Mouse (Mus musculus) heart, postnatal 4 days (tissue): ENCODE measurements around the gene Clec2e. TPM values are rescaled to one million over a fixed set of nuclear protein-coding genes. Genes with fewer than 3 reads are reported as not detected.
"Not testable (repeated sequence)": the region's sequence is repeated elsewhere in the genome, so short reads cannot be mapped to it uniquely, and the experiment has no call there.

ENCODE experiments used
- DNase-seq: peaks from one replicate; pipeline ENCODE4 v3.0.0; 2021
- total RNA-seq, 2 experiments: library from RNA; stranded (reverse); gene quantifications; 2 replicates each; pipeline ENCODE4 v1.2.3; 2021

Clec2e gene
- not detected for total RNA-seq

DNA sequence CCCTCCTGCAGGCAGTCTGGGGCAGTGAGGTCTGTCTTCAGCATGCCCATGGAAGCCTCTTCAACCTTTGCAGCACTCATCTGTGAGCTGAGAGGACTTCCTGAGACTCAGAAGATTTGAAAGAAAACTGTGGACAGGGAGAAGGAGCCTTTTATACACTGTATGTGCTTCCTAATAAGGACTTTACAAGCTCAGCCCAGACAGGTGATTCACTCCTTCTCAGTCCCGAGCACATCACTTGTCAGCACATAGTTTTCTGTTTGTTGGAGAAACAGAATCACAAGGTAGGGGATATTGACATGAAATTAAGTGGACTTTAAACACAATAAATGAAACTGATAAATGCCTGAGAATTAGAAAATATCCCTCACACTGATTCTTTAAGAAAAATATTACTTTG, at the start of gene Clec2e:
Gene Clec2e, minus strand, starts transcription at position 120 of the 400 bp plus-strand sequence.
- DNase-seq: not testable (repeated sequence)

DNA sequence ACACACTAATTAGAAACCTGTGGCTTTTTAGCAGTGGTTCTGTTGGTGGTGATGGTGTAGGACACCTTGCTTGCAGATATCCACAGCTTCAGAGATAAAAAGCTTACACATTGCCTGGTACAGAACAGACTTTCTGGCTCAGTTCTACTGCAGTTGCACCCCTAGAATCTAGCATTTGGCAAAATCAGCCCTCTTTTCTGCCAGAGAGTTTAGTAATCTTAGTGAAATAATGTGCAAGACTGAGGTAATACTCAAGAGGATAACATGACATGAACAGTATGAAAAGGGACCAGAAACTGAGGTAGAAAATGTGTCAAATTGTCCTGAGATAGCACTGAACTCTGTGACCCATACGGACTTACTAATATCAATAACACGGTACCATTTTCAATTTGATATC, 46.1 kb upstream of the Clec2e start:
- DNase-seq: no peak

DNA sequence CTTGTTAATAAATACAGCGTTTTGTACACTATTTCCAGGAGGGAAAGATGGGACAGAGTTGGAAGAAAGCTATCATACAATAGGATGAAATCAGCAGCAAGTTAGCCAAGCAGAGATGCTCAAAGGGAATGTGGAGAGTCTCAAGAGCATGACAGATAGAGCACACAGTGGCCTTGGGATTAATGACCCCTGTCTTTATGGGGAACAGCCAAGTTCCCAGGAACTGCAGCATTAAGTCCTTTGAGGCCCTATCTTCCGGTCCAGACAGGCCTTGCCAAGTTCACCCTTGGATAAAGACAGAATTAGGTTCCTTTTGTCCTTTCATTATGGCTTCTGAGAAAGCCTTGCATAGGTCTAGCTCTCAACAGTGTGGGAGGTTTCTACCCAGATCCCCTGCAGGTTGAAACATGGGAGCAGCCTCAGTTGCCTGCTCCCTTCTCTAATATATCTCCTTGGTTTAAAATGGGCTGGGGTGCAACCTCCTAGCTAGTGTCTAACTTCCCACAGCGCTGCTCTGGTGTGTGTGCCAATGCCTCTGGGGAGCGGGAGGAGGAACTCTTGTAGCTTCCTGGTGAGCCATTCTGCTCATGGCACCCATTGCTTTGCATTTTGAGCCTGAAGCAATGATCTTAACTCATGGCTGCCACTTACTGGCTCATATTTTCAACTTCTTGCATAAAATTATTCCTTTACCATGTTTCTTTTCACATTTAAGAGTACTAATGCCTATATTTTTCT, 32.1 kb upstream of the Clec2e start:
- DNase-seq: no peak

DNA sequence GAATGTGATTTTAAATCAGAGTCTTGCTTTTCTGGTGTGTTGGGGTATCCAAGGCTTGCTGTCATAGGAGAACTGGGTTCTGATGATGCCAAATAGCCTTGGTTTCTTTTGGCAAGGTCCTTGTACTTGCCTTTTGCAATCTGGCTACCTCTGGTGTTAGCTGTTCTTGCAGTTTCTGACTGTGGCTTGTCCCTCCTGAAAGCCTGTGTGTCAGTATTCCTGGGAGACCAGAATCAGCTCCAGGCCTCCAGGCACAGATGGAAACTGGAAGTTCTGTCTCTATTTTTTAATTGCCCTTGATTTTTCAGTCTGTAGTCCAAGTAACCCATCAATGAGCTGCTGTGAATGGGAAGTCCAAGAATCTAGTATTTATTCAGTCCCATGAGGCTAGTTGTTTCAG, 26.1 kb upstream of the Clec2e start:
- DNase-seq: no peak

DNA sequence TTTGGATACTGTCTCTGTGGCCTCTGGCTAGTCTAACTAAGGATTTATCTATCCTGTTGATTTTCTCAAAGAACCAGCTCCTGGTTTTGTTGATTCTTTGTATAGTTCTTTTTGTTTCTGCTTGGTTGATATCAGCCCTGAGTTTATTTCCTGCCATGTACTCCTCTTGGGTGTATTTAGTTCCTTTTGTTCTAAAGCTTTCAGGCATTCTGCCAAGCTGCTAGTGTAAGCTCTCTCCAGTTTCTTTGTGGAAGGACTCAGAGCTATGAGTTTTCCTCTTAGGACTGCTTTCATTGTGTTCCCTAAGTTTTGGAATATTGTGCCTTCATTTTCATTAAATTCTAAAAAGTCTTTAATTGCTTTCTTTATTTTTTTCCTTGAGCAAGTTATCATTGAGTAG, 23.8 kb upstream of the Clec2e start:
- DNase-seq: not testable (repeated sequence)

DNA sequence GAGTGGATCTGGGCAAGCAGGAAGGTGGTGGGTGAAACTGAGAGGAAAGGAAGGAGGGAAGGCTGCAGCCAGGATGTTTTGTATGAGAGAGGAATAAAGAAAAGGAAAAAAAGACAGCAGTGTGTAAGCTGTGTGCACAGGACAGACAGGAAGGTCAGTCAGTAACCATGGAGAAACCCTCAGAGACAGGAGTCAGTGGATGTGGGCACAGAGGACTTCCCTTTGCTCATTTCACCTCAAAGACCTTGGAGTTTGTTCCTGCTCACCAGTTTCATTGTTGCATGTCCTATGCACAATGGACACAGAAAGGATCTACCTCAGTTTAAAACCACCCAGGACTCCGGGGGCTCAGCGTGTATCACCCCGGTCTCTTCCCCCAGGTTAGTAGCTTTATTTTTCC, 15.5 kb upstream of the Clec2e start:
- DNase-seq: no peak

DNA sequence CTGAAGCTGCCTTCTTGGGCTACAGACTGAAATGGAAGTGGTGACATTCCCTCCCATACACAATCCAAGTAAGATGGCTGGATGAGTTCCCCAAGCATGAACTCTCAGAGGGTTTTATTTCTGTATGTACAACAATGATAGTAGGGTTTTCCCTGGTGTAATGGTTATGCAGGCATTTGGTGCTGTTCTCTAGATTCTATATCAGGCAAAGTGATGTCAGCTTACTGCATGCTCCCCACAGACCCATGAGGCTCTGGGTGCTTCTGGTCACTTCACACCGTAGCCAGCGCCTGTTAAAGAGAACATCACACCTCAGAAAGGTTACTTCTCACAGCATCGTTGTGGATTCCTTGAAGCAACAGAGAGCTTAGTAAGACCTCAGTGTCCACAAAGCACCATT, 13.5 kb upstream of the Clec2e start:
- not testable (repeated sequence) for DNase-seq

DNA sequence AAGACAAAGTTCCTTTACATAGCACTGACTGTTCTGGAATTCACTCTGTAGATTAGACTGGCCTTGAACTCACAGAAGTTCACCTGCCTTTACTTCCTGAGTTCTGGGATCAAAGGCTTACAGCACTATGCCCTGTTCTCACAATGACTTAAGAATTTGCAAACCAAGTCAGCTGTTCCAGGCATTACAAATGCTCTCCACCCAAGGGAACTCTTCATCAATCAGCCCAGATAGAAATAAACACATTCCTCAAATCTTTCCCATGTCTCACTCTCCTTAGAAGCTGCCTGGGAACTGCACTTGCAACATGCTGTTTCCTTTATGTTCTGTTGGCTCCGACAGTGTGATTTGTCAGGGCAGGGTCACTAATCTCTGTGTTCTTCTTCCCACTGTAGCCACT, 13.1 kb upstream of the Clec2e start:
- no peak for DNase-seq

DNA sequence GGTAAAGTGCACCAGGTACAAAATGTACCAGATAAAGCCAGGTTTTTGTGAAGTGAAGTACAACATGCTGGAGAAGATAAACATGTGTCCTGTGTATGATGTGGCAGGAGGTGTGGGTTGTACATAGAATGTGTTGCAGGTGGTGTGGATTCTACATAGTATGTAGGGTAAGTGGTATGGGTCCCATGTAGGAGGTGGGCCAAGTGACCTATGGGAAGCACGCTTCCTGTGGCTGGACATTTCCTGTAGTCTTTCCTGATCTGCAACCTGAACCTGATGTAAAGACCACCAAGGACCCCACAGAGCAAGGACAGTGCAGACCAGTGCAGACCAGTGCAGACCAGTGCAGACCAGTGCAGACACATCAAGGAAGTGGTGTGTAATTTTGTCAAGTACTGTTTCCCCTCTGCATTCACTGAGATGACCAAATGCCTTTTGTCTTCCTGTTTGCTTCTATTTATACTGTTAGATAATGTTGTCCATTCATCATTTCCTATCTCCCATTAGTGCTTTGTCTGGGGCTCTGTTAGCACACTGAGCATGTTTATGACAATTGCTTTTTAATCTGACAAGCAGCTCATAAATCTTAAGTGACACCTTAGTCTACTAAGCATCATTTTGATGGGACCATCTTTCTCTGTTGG, 12.4 kb upstream of the Clec2e start:
- no peak for DNase-seq

DNA sequence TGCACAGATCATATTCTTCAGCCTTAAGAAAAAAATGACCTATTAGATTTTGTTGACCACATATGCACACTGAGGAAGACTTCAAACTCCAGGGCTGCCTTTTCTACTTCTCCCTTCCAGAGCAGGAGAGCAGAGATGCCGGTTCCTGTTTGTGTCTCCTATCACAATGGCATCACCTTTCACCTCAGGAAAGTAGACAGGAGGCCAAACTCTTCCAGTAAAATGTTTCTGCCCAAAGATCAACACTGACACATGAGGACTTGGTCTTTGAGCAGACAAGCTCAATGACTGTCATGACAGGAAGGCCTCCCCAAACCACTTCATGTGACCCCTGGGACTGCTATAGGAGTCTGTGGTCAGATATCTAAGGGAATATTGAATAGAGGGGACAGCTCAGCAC, 11.8 kb upstream of the Clec2e start:
- DNase-seq: no peak

DNA sequence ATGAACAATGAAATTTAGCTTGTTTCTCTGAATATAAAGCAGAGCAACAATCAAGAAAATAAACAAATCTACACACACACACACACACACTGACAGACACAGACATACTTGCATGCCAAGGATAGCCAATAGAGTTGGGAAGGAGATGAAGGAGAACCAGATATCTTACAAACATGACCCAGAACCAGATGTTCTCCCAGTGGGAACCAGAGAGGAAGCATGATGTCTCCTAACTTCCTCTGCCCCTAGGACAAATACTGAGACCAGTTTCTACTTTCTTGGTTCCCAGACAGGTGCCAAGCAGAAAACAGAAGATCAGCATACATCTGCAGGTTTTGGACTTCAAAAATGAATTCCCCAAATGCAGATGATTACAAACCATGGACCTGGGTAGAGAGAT, 7.2 kb upstream of the Clec2e start:
- DNase-seq: no peak

DNA sequence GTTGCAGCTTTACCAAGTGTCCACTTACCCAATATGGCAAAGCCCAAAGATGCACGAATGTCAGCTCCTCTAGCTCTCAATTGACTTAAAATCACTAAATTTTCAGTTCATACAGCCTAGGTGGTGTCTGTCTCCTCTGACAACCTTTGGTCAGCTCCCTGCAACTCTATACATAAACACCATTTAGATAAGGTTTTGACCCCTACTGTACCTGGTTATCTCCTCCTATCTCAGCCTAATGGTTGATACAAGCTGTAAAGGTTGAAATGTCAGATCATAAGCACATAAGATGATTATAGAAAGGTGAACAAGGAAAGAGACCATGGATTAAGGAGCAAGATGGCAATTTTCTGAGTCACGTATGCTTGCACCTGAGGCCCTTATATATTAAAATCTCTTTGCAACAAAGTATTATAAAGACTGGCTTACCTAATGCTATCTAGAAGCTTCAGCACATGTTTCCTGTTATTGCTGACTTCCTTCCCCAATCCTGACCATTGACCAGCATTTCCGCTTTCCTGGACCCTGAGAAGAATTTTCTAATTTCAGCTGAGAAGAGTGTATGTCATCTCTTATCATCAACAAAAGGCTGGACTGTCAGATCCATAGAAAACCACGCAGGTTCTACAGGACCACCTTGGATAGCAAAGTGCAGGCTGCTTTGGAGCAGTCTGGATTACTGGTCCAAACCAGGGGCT, 2.3 kb upstream of the Clec2e start:
- DNase-seq: no peak

DNA sequence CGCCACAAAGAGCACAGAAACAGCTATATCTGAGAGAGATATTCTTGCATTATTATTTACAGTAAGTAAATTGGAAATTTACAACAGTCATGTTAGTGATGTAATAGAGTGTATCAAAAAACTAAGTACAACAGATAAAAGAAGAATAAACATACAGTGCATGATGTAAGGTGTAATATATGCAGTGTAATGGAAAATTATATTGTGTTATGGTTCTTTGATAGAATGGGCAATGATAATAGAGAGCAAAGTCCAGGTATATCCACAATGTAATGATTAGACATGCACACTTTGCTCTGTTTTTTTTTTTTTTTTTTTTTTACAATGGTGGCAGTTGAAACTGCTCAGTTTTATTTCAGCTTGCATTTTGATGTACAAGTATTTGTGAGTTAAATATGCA, 891 bp upstream of the Clec2e start:
- no peak for DNase-seq

DNA sequence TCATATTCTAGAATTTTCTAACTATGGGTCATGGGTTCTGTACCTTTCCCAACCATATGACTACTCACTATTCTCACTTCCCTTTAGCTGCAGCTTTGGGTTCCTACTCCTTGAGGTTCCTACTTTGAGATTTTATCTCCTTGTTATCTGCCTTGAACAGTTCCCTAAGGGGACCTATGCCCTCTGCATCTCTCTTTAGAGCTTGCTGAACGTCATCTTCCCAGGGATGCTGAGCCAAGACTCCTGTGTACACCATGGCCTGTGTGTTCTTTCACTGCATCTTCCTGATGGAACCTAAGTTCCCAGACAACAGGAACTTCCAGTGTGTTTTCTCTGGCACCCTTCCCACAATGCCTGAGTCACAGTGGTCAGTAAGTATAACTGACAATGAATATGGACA, 2.8 kb downstream of the Clec2e start:
- peak; percentile 34 for DNase-seq

DNA sequence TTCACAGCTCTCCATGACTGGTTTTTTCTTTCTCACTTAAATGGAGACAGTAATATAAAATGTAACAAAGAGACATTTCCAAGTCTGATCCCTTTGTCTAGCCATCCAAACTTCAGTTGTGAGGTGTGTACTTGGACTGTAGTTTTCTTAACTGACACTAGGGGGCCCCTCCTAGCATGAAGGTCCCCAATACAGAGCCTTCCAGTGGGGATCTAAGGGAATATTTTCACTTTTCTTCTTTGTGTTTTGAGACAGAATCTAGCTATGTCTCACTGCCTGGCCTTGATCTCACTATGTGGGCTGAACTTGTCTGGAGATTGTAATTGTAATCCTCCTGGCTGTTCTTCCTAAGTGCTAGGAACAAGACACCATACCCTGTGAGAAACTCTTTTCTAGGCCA, 5.5 kb downstream of the Clec2e start:
- DNase-seq: peak; percentile 27

DNA sequence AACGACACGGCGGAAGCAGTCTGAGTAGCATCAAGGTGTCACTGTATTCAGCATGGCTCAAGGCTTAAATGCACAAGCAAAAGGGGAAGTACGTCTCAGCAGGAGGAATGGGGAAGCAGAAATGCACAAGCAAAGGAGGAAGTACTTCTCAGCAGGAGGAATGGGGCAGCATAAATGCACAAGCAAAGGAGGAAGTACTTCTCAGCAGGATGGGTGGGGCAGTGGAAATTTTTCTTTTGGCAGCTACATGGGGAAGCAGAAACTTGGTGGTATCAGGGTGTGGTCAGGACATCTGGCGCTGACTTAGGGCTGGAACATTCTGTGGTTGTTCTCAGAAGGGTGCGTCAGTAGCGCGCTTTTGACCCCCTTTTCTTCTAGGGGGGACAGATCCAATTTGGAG, 12.1 kb downstream of the Clec2e start:
- not testable (repeated sequence) for DNase-seq

DNA sequence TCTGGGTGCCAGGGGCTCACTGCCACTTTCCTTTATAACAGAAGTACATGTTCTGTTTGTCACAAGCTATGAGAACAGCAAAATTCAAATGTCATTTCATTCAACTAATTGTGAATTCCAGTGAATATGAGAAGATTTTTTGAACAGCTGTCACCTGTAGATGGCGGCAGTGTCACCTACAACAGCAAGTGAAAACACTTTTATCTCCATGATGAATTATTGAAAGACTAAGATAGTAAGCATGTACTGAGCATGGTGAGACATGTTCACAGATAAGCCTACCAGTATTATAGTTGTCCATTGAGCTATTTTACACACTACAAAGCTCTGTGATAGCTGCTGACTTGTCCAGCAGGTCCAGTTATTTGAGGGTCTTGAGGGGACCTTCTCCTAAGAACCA, 12.6 kb downstream of the Clec2e start:
- peak; percentile 31 for DNase-seq

DNA sequence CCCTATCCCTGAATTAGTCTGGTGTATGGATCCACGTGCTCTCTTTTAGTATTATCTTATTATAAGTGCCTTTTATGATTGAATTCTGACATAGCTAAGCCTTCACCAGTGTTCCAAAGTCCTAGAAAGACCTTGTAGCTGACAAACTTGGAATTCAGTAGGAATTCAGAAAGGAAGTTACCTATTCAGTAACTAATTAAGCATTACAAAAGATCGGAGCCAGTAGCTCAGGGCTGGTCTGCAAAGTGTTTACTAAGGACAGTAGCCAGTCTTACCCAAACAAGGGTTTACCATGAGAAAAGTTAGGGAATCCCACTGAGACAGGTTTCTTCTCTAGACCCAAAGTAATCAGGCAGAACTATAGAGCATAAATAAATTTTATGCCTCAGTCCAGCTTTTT, 14.7 kb downstream of the Clec2e start:
- not testable (repeated sequence) for DNase-seq

DNA sequence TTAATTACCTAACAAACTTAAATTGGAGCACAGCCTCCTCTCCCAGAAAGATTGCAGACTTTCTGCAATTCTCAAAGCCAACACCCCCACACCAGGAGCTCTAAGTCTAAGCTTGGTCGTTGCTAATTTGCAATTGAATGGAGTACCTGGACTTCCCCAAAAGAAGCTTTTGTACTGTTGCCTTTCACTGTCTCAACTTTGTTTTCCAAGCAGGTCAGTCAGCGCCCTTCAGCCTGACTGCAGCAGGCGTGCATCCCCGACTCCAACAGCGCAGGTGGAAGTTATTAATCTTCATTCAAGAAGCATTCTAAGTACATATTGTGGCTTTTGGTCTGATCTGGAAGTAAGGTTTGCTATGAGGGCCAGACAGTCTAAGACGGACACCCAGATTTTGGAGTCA, 15.6 kb downstream of the Clec2e start:
- no peak for DNase-seq

DNA sequence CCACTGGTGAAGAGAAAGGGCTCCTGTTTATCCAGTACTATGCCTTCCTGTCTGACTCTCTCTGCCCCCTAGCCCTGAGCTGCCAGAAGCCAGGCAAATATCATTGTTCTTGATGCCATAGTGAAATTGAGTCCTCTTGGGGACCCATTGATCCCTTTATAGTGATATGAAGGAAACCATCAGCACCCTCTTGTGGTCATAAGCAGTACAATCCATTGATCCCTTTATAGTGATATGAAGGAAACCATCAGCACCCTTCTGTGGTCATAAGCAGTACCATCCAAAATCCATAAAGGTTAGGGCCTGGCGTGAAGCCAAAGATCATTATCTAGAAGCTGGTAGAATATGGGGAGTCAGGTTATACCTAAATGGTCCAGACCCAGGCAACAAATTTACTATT, 33.7 kb downstream of the Clec2e start:
- DNase-seq: peak; percentile 15

DNA sequence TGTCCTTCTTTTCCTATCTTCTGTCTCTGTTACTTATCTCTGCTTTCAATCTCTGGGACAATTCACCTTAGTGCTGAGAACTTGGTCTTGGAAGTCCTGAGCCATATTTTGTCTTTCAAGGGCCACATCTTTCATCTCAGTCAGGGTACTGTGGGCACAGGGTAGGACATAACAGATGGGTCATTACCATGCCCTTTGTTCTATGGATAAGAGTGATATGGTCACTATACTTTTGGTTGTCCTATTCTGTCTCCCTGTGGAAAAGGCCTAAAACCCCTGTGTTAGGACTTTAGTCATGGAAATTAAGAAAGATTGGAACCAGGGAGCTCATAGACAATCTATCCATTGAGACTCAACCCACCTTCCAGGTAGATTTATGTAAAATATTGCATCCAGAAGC, 34.2 kb downstream of the Clec2e start:
- DNase-seq: no peak

DNA sequence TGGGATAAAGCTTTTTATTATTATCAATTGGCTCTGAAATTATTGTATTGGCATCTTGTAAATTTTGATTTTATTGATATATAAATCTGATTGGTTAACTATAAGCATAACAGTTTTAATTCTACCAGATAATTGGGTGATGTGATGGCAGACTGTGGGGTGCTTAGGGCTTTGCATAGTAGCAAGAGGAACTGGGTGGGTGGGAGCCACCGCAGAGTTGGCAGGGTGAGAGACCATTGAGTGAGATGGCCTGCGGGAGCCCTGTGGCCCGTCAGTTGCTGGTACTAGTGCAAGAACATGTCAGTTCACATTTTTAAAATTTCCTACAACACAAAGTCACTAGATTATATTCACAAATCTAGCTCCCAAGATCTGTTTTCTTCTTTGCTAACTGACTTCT, 34.9 kb downstream of the Clec2e start:
- no peak for DNase-seq

DNA sequence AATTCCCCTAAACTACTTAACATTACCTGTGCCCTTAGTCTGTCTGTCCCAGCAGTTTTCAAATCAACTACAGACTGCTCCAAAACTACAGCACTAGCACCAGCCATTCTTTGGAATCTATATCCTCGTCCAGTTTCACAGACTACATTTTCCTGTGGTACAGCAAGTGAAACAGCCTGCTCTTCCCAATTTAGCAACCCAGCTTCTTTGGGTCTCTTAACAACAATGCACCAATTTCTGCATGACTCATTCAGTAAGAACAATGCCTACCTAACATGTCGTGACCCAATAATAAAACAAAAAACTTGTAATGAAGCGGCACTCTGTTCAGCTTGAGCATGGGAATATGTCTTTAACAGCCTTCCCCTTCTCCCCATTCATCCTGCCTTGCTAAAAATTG, 35.3 kb downstream of the Clec2e start:
- DNase-seq: no peak

DNA sequence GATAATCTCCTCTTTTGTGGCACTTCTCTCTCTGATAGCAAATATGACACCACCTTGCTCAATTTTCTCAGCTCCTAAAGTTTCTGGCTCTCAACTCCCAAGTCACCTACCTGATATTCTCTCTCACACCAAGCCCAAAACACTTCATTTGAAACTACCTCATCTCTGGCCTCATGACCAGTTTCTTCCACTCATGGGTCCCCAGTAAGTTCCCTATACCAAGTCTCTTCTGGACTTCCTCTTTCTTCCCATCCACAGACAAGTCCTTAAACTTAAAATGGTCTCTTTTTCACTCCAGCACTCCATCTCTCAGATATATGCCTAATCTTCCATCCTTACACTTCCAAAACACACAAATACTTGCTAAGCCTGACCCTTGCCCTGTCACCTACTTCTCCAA, 42.7 kb downstream of the Clec2e start:
- DNase-seq: no peak
